Mouse (Mus musculus): Measurements from ENCODE around the gene Mrpl18.
A peak's percentile ranks its signal among the peaks of the same experiment; 100 is the strongest.
"Not testable (repeated sequence)": the region's sequence is repeated elsewhere in the genome, so short reads cannot be mapped to it uniquely, and the experiment has no call there.

The Mrpl18 gene

DNA sequence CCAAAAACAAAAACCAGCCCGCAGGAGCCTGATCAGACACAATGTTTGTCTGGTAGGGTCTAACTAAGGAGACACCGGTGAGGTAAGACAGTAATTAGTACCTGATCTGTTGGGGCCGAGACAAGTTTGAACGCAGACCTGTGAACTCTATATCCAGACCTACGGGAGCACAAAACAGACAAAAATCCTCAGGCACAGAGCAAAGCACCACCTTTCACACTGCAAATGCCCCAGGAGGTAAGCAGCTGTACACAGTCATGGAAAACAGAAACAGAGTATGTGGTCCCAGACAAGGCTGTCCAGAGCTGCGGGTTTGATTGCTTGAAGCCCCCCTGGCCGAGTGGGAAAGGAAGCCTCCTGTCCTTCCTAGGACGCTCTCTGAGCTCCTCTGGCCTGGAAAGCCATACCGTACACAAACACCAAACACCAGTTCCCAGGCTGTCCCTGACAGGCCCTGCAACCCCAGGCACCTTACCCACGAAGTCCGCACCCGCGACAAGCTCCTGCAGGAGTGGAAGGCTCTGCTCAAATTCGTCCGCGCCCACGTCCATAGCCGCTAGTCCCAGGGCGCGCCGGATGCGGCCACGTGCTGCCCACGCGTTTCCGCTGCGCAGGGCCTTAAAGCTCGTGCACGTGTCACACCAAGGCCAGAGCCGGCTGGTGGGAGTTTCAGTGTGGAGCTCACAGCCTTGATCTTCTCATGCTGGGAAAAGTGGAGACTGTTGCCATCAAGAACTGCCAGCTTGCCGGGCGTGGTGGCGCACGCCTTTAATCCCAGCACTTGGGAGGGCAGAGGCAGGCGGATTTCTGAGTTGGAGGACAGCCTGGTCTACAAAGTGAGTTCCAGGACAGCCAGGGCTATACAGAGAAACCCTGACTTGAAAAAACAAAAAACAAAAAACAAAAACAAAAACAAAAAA, 6.5 kb downstream of the Mrpl18 start, which contains the start of gene Pnldc1:
Gene Pnldc1, minus strand, starts transcription at position 870 of the 920 bp plus-strand sequence.
- DNase-seq: no peak

GRCm38 (mm10) chr17:12906436-12906835, 9.7 kb downstream of the Mrpl18 start:
- no peak for DNase-seq

DNA sequence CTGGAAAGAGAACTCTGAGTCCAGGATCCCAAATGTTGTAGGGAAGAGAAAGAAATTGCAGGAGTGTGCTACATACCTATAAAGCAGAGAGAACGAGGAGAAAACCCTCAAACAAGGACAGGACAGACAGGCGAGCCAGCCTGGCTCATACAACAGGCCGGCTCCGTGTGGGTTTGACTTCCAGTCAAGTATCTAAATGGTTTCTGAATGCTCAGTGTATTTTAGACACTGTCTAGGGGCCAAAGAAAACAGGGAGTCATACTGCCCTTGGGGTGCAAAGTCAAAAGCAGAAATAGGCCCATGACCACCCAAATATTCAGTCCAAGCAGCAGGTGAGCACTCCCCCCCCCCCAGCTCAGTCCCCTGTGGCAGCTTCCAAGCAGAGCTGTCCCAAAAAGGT, 10.3 kb downstream of the Mrpl18 start:
- no peak for DNase-seq

DNA sequence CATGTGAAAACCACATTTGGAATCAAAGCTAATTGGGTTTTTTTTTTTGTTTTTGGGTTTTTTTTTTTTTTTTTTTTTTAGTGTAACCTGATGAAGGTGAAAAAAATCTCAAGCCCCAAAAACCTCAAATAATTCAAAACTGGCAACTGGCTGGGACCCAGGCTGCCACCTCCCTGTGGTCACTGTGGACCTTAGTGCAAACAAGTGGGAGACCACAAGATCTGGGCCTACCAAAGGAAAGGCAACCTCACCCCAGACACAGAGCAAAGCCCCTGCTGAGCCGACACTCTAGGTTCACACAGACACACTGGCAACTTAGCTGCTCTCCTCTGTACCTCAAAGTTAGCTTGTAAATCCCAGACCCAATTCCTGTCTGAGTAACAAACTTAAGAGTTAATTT, 11.8 kb downstream of the Mrpl18 start:
- DNase-seq: no peak

GRCm38 (mm10) chr17:12903372-12904333, 12.5 kb downstream of the Mrpl18 start:
- no peak for DNase-seq

DNA sequence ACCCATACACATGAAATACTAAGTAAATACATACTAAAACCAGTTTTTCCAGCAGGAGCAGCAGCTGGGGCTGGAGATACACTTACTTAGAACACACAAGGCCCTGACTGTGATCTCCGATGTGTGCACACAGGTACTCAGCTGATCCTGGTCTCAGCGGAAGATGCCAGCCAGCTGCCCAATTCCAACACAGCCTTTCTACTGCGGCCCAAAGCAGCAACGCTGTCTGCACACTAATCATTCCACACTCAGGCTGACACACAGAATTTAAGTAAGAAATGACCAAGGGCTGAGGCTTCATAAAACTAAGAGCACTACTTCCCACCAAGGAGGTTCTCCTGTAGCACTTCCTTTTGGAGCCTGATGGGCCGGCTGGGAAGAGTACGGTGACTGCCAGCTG, 13.9 kb downstream of the Mrpl18 start:
- DNase-seq: no peak

DNA sequence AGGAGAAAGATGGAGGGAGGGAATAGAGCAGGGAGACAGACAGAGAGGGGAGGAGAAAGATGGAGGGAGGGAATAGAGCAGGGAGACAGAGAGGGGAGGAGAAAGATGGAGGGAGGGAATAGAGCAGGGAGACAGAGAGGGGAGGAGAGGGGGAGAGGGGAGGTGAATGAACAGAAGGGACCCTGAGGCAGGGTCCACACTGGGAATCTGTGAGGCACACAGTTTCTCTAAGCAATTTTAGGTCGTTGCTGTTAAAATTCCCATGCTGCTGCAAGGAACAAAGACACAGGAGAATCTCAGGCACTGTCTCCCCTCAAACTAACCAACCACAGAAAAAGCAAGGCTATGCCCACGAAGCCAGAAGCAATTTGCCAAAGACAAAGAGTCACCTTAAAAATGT, 17.5 kb downstream of the Mrpl18 start:
- DNase-seq: not testable (repeated sequence)

DNA sequence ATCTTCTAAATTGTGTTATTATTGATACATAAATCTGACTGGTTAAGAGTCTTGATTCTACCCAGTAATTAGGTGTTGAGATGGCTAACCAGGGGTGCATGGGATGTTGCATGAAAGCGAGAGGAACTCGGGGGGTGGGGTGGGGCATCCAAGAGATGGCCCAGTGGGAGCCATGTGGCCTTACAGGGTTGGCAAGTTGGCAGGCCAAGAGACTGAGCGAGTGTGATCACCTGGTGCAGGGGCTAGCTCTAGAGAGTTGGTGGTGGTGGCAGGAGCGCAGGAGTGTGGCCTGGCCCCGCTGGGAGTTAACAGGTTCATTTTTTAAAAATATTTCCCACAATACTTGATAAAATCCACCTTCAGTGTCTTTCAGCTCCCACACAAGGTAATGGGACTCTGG, 18.5 kb downstream of the Mrpl18 start:
- no peak for DNase-seq

GRCm38 (mm10) chr17:12892033-12892432, 24.1 kb downstream of the Mrpl18 start:
- DNase-seq: no peak

- no peak for DNase-seq
These were observed 25.1 kb downstream of the Mrpl18 start for GRCm38 (mm10) chr17:12891054-12891453.

DNA sequence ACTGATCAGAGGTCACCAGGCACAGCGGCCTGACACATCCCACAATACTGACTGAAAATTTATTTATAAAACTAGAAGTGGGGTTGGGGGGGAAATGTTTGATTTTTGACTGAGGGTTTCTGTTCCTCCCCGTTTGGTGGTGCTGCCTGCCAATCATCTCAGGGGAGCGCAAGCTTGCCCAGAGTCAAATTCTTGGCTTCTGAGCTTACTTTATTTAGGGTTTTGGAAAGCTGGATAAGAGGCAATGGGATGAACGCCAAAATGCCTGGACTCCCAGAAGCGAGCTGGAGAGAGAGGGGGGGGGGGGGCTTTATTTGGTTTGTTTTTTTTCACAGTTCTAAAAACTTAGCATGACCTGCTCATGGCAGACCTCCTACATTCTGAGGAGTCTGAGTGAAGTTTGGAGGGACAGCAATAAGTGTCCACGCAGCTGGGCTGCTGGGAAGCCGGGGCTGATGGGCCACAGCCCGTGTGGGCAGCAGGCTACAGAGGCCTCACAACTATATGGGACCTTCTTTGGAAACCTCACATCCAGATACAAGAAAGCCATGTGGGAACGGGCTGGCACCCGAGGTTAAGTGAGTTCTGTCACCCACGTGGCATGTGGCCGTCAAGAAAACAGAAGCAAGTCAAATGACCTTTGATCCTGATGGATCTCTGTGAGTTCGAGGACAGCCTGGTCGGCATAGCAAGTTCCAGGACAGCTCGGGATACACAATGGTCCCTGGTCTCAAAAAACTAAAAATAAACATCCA, 28.9 kb downstream of the Mrpl18 start:
- DNase-seq: no peak

DNA sequence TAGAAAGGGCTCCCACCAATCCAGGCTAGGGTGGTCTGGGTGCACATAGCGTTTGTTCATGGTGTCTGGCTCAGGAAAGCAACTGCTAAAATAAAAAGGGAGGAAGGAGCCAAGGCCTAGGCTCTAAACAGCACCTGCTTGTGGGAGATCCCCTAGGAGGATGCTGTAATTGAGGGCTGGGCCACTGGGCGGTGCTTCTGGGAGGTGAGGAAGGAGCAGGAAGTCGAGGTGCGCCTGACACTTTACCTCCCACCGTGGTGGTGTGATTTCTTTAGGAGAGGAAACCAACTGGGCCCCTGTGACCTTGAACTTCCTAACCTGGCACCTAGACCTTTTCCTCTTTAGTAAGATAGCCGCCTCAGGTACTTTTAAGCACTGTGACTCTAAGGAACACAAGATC, 29.5 kb downstream of the Mrpl18 start:
- no peak for DNase-seq

DNA sequence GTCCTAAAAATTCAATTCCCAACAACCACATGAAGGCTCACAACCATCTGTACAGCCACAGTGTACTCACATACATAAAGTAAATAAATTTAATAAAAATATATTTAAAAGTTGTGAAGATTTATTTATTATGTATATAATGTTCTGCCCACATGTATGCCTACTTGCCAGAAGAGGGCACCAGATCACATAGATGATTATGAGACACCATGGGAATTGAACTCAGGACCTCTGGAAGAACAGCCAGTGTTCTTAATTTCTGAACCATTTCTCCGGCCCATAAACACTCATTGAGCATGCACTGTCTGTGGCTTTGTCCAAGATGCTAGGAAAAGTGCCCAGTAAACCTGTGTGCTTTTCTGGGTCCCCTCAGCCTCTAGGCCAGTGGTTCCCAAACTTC, 34.9 kb downstream of the Mrpl18 start:
- no peak for DNase-seq

DNA sequence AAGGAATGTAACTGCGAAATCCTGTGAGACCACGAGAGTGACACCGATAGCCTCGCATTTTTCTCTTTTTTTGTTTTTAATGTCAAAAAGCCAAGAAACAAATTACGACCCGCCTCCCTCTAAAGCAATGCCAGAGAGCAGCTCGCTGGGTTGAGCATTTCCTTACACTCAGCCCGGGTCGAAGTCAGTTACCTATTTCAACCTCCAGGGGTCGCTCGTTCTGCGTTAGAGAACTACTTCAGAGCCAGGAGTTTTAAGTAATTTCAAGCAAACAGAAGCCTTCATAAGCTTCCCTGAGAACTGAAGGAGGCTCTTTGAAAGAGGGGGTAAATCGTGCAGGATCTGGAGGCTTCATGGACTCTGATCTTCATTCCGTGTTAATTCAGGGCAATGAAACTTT, 36.0 kb downstream of the Mrpl18 start:
- DNase-seq: peak; percentile 67

- no peak for DNase-seq
These were observed 40.4 kb downstream of the Mrpl18 start, which contains the start of gene Mrgprh for GRCm38 (mm10) chr17:12875734-12876133. TSS of gene Mrgprh (plus strand) at chr17:12876034.

GRCm38 (mm10) chr17:12872275-12873028, 43.7 kb downstream of the Mrpl18 start:
- DNase-seq: peak; percentile 58

DNA sequence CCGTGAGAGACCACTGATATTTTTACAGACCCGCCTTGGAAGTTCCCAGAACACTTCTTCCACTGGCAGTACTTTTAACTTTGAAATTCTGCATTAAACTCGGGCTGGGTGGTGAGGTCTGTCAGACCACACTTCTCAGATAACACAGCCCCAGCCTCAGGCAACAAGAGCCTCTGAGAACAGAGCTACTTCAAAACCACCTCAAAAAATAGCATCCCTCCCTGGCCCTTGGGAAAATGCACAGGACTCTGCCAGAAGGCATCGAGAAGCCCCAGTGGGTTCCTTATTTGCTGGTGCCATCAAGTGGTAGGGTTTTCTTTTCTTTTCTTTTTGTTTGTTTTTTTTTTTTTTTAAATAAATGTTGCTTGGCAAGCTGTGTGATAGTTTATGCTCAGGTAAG, 47.5 kb downstream of the Mrpl18 start:
- no peak for DNase-seq

GRCm38 (mm10) chr17:12868043-12868442, 48.1 kb downstream of the Mrpl18 start, which contains the start of gene Mas1:
TSS of gene Mas1 (minus strand) at chr17:12868143.
- no peak for DNase-seq

GRCm38 (mm10) chr17:12866853-12867252, 49.3 kb downstream of the Mrpl18 start:
- no peak for DNase-seq

- no peak for DNase-seq
These were observed 50.7 kb downstream of the Mrpl18 start for GRCm38 (mm10) chr17:12865407-12865806.

DNA sequence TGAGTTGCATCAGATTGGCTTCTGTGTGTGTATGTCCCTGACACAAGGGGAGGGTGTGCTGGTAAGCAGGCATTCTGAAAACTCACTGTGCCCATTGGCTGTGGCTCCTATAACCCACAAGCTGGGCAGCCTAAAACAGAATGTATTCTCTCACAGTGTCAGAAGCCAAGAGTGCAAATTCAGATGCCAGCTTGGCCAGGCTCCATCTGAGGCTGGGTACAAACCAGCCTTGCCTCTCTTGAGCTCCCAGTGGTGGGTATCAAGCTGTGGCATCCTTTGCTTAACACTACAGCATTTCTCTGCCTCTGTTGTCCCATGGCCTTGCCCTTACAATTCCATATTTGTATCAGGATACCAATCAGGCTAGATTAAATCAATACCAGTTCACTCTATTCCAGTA, 52.0 kb downstream of the Mrpl18 start:
- peak; percentile 37 for DNase-seq

All from cerebellum, adult 11-12 months (tissue).